Mouse (Mus musculus) left cerebral cortex, adult 8-10 months (tissue): ENCODE data around the gene Neurod6. TPM values are rescaled to one million over a fixed set of nuclear protein-coding genes. Genes with fewer than 3 reads are reported as not detected.
"Not testable (repeated sequence)": the region's sequence is repeated elsewhere in the genome, so short reads cannot be mapped to it uniquely, and the experiment has no call there.

Source experiments
- DNase-seq, 2 experiments: peaks; one replicate each; pipeline ENCODE4 v3.0.0; 2022; ENCODE audit warnings: low spot score in 2 of 2
- total RNA-seq, 4 experiments: library from RNA; stranded (reverse); gene quantifications; 2 replicates each; pipeline ENCODE4 v1.2.4; 2022

The Neurod6 gene
- 10 to 100 TPM; 44.9 to 56.5 (median 48.9) TPM for total RNA-seq

DNA sequence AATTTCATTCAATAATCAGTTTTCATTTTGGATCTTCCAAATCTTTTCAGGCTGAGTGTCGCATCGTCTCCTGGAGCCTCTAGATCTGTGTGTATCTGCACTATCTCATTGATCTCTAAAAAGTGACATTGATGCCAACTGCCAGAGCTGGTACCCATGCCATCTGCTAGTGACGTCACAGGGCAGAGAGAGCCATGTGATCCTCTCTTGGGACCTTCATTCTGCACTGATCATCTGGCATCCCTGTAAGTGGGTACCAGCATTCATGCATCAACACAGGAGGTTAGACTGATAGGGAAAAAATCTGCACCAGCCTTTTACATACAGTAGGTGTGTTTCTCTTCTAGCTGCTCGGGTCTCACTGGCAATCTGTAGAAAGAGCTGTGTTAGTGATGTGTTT is at the start of gene Neurod6:
Gene Neurod6 (minus strand): TSS at position 290 of the 400 bp plus-strand sequence.
- DNase-seq, result peak; percentile 49 to 74

DNA sequence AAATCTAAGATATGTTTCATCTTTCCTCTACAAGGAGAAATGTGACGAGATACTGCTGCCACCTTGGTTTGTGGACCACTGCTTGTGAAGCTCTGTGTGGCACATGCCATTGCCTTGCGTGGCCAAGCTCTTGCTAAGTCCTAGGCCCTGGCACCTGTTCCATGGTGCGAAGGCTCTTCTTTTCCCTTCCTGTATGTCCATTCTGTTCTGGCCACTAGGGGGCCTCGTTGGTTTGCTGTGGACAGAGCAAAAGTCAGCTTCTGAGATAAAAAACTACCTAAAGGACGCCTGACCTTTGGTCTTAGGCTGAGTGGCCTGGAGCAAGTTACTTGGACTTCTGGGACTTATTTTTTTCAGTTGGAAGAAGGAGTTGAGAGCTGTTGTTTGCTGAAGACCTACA is 36.1 kb upstream of the Neurod6 start:
- DNase-seq, result peak; percentile 45

- DNase-seq, result no peak
These were observed 34.4 kb upstream of the Neurod6 start for GRCm38 (mm10) chr6:55715446-55715845.

DNA sequence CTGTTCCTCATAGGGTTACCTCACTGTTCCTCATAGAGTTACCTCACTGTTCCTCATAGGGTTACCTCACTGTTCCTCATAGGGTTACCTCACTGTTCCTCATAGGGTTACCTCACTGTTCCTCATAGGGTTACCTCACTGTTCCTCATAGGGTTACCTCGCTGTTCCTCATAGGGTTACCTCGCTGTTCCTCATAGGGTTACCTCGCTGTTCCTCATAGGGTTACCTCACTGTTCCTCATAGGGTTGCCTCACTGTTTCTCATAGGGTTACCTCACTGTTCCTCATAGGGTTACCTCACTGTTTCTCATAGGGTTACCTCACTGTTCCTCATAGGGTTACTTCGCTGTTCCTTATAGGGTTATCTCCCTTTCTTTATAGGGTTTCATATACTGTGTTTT is 29.9 kb upstream of the Neurod6 start:
- DNase-seq, result not testable (repeated sequence)

- no peak for DNase-seq
These were observed 23.7 kb upstream of the Neurod6 start for GRCm38 (mm10) chr6:55704759-55705104.

- no peak for DNase-seq
These were observed 23.1 kb upstream of the Neurod6 start for GRCm38 (mm10) chr6:55704061-55704758.

DNA sequence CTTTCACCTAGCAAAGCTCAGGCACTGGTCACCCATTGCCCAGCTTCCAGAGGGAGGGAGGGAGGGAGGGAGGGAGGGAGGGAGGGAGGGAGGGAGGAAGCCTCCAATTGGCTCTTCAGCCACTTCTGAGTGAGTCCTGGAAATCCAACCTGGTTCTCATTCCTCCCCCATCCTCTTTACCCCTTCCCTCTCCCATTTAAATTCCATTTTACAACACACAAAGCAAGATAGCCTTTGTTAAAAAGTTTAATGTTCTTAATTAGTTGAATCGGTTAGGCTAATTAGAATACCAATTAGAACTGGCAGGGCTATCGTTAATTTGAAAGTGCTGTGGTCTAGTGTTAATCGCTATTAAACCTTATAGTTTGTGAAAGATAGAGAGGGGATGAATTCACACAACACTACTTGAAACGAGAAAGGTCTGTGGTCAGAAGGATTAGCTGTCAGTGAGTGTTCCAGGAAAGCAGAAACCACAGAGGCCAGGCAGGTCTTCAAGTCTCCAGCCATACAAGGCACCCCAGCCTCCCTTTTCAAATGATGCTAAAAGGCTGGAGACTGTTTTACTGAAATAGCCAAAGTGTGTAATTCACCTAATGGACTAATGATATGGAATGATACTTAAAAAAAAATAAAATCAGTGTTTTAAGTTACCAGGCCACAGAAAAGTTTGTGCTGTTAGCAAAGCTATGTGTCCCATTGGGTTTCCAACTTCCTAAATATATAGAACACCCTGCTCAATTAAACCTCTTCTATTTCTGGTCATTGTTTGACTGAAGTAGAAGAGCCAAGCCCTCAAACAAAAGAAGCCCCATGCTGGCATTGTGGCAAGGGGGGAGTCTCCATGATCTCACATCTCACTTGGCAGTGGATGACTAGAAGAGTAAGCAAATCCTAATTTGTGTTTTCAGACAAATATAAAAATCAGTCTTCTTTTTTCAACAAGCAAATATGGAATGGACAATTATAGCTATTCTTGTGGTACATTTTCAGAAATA is 19.6 kb upstream of the Neurod6 start:
- DNase-seq, result no peak

DNA sequence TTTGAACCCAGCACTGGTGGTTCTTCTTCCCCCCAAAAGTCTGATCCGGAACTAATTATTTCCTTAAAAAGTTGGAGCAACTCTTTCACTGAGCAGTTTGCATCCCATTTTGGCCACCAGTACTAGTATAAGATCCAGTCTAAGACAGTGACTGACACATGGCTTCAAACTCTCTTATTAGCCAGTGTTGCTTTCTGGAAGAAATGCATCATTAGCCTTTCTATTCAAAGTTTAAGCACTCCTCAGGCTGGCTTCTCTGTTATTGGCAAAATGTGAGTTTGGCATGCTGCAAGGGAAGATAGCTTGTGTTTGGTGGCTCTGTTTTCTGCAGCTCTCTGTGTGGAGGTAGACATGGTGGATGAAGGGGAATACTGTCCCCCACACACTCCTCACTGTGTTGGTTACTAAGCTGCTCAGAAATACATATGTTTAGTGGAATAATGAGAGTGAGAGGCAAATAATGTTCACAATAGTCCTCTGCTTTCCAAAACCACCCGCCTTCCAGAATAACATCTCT is 9.0 kb upstream of the Neurod6 start:
- DNase-seq, result no peak

DNA sequence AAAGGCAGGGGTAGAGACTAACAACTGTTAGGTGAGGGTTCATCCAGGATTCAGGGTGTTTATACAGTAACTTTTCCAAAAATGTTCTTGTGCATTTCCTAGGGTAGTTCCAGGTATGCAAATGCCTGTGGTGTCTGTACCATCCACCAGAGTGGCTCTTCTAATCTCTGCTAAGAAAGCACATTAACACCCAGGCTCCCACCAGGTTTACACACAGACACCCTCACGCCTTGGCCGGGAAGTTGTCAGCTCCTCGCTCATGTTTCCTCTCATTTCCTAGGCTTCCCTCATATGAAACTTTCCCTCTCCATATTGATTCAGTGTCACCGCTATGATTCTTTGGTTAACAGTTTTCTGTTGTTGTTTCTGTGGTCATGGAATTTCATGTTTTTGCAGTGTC is 2.4 kb upstream of the Neurod6 start:
- DNase-seq, result peak in 1 of 2 experiments; percentile 6

DNA sequence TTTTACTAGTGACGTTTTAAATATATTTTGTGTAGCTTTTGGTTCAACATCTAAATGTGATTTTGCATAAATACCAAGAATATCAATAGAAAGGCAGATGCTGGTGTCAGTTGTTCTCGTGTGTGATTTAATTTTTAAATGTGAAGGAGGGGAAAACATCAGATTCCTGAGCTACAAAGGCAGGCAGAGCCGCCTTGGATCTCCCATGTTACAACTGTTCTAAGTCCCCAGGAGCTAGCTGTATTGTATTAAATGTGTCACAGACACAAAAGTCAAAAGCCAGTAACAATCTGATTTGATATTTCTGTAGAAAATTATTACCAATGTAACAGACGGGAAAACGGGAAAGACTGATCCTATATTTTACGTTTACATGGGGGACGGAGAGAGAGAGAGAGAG is 1.8 kb upstream of the Neurod6 start:
- DNase-seq, result no peak

- DNase-seq, result peak in 1 of 2 experiments; percentile 10
These were observed 2.4 kb downstream of the Neurod6 start for GRCm38 (mm10) chr6:55678571-55679185.

GRCm38 (mm10) chr6:55677326-55677725 is 3.7 kb downstream of the Neurod6 start:
- no peak for DNase-seq

- peak; percentile 25 to 29 for DNase-seq
These were observed 4.3 kb downstream of the Neurod6 start for GRCm38 (mm10) chr6:55676663-55677311.

DNA sequence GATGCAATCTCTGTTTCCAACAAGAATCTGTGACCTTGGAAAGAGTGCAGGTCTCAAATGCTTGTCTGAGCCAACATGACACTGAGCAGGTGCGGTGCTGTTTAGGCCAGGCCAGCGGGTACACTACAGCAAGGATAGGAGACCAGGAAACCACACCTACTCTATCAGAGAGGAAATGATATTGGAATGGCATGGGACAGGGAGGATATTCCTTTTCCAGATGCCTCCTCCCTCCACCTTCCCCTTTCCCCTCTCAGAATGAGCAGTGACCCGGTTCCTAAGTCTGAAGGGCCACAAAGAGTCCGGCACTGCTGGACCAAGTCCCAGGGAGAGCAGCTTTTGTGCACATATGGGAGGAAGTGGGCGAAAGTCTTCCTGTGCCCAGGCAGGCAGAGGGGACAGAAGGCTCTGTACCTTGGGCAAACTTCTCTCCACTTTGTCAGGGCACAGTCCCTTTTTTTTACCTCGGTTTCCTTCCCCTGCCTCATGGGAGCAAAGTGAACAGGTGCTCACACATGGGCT is 4.9 kb downstream of the Neurod6 start:
- peak in 1 of 2 experiments; percentile 4 for DNase-seq

GRCm38 (mm10) chr6:55667801-55668200 is 13.3 kb downstream of the Neurod6 start:
- DNase-seq, result no peak

GRCm38 (mm10) chr6:55661126-55661915 is 19.7 kb downstream of the Neurod6 start:
- DNase-seq, result no peak

DNA sequence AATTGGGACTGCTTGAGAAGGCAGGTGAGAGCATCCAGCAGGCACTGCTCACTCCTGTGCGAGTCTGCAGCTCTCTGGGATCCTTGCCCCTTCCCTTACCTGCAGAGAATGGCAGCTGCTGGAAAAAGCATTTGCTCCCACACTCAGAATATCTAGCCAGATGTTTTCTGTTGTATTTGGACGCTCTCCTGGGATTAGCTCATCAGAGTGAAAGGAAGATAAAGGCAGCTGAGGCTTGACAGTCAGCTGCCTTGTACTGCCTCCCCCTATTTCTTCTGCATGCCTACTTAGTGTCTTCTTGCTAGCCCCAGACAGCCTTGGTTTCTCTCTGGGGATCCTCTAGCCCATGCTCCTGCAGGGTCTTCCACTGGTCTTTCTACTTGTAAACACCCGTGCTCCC is 31.1 kb downstream of the Neurod6 start:
- DNase-seq, result no peak

DNA sequence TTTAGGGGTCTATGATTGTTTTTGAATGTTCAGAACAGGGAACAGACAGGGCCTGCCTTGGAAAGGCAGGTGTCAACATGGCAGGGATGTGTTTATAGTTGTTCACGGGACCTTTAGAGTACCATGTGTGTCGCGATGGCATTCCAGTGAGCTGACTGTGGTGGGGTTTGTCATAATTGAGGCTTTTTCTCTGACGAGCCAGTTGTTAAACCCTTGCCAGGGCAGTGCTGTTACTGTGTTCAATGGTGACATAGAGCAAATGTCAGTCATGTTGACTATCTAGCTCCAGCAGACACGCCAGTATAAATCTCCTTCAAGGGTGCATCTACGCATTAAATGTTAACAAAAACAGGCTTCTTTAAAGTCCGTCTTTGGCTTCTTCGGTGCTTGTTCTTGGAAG is 31.5 kb downstream of the Neurod6 start:
- DNase-seq, result no peak

DNA sequence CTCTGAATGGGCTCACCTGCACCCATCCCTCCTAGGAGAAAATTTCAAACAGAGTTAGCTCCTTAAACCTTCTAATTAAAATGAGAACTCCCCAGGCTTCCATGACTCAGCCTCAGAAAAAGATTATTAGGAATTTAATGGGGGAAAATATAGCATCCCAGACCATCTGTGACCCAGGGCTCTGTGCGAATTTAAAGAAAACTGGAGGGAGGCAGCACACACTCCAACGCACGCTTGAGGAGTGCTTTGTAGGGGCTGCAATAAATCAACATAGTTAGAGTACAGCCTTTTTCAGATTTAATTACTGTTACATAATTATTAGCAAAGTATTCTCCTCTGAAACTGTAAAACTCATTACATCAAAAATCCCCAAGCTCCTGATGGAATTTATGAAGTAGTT is 32.2 kb downstream of the Neurod6 start:
- DNase-seq, result no peak

- no peak for DNase-seq
These were observed 33.2 kb downstream of the Neurod6 start for GRCm38 (mm10) chr6:55647771-55648280.
